Mouse (Mus musculus): Measurements from ENCODE around the gene Asb2.

Gene Asb2

GRCm38 (mm10) chr12:103325156-103325857 is 30.5 kb downstream of the Asb2 start:
- in situ Hi-C loops (cut with MseI, MboI), result no loop called here

- in situ Hi-C loops (cut with MseI, MboI), result no loop called here
Measured at GRCm38 (mm10) chr12:103322801-103323200, 33.0 kb downstream of the Asb2 start.

- in situ Hi-C loops (cut with MseI, MboI), result no loop called here
Measured at GRCm38 (mm10) chr12:103315831-103316545, 39.8 kb downstream of the Asb2 start.

GRCm38 (mm10) chr12:103314640-103315361 is 41.0 kb downstream of the Asb2 start:
- in situ Hi-C loops (cut with MseI, MboI), result no loop called here

GRCm38 (mm10) chr12:103313871-103314639 is 41.7 kb downstream of the Asb2 start:
- in situ Hi-C loops (cut with MseI, MboI), result no loop called here

- in situ Hi-C loops (cut with MseI, MboI), result no loop called here
Measured at GRCm38 (mm10) chr12:103313274-103313673, 42.5 kb downstream of the Asb2 start.

GRCm38 (mm10) chr12:103311921-103312320 is 43.9 kb downstream of the Asb2 start:
- in situ Hi-C loops (cut with MseI, MboI), result no loop called here

- in situ Hi-C loops (cut with MseI, MboI), result no loop called here
Measured at GRCm38 (mm10) chr12:103310744-103311267, 45.0 kb downstream of the Asb2 start, which contains the start of gene Fam181a. TSS of gene Fam181a (plus strand) at chr12:103310975.

- in situ Hi-C loops (cut with MseI, MboI), result no loop called here
Measured at GRCm38 (mm10) chr12:103306720-103307119, 49.1 kb downstream of the Asb2 start.

GRCm38 (mm10) chr12:103306224-103306623 is 49.6 kb downstream of the Asb2 start:
- in situ Hi-C loops (cut with MseI, MboI), result no loop called here

GRCm38 (mm10) chr12:103302960-103303359 is 52.8 kb downstream of the Asb2 start:
- in situ Hi-C loops (cut with MseI, MboI), result loop anchor here (5.0 kb wide), 1 partner anchor 161 kb away; no protein-coding TSS in a partner anchor

- in situ Hi-C loops (cut with MseI, MboI), result loop anchor here (5.0 kb wide), 1 partner anchor 159 kb away; no protein-coding TSS in a partner anchor
Measured at GRCm38 (mm10) chr12:103301645-103302044, 54.2 kb downstream of the Asb2 start.

- in situ Hi-C loops (cut with MseI, MboI), result loop anchor here (5.0 kb wide), 1 partner anchor 158 kb away; no protein-coding TSS in a partner anchor
Measured at GRCm38 (mm10) chr12:103300493-103300892, 55.3 kb downstream of the Asb2 start.

GRCm38 (mm10) chr12:103296292-103296691 is 59.5 kb downstream of the Asb2 start:
- in situ Hi-C loops (cut with MseI, MboI), result no loop called here

- in situ Hi-C loops (cut with MseI, MboI), result no loop called here
Measured at GRCm38 (mm10) chr12:103292366-103292765, 63.4 kb downstream of the Asb2 start.

GRCm38 (mm10) chr12:103287276-103287675 is 68.5 kb downstream of the Asb2 start:
- in situ Hi-C loops (cut with MseI, MboI), result no loop called here

- in situ Hi-C loops (cut with MseI, MboI), result no loop called here
Measured at GRCm38 (mm10) chr12:103283411-103283810, 72.4 kb downstream of the Asb2 start.

GRCm38 (mm10) chr12:103282936-103283335 is 72.9 kb downstream of the Asb2 start:
- in situ Hi-C loops (cut with MseI, MboI), result no loop called here

- in situ Hi-C loops (cut with MseI, MboI), result no loop called here
Measured at GRCm38 (mm10) chr12:103281912-103282311, 73.9 kb downstream of the Asb2 start.

GRCm38 (mm10) chr12:103281491-103281890 is 74.3 kb downstream of the Asb2 start:
- in situ Hi-C loops (cut with MseI, MboI), result no loop called here

GRCm38 (mm10) chr12:103276422-103276821 is 79.4 kb downstream of the Asb2 start:
- in situ Hi-C loops (cut with MseI, MboI), result no loop called here
